Mouse (Mus musculus): ENCODE measurements around the gene Rnf19b.

Gene Rnf19b

DNA sequence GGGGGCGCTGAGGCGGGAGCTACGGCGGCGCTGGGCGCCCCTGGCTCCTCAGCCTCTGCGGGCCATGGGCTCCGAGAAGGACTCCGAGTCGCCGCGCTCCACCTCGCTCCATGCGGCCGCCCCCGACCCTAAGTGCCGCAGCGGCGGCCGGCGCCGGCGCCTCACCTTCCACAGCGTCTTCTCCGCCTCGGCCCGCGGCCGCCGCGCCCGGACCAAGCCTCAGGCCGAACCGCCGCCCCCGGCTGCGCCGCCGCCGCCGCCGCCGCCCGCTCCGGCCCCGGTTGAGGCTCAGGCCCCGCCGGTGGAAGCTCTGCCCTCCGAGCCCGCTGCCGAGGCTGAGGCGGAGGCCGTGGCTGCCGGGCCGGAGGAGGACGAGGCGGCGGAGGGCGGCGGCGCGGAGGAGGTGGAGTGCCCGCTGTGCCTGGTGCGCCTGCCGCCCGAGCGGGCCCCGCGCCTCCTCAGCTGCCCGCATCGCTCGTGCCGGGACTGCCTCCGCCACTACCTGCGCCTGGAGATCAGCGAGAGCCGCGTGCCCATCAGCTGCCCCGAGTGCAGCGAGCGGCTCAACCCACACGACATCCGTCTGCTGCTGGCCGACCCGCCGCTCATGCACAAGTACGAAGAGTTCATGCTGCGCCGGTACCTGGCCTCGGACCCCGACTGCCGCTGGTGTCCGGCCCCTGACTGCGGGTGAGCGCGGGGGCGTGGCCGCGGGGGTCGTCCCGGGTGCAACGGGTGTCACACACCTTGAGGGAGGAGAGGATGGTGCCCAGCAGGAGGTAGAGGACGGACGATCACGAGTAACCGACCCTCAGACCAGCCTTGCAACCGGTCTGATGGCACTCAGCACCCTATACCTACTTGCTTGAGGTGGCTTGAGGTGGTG lies at the start of gene Rnf19b:
Gene Rnf19b (plus strand): TSS at position 65 of the 886 bp plus-strand sequence.
- DNase-seq (ENCODE audit: low spot score): peak; percentile 55

DNA sequence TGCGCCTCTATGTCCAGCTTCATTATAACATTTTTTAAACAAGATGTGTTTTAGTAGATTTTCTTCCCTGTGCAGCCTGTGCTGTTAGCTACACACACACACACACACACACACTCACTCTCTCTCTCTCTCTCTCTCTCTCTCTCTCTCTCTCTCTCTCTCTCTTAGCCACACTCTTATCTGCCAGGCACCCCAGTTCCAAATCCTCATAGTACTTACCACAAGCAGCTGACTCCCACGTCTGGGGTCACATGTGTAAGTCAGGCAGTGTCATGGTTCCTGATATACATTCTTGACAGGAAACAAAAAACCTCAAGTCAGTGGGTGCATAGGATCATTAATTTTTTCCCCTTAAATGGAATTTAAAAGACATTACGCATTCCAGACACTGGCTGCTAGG lies 49.4 kb upstream of the Rnf19b start:
- no peak for DNase-seq (ENCODE audit: low spot score)

DNA sequence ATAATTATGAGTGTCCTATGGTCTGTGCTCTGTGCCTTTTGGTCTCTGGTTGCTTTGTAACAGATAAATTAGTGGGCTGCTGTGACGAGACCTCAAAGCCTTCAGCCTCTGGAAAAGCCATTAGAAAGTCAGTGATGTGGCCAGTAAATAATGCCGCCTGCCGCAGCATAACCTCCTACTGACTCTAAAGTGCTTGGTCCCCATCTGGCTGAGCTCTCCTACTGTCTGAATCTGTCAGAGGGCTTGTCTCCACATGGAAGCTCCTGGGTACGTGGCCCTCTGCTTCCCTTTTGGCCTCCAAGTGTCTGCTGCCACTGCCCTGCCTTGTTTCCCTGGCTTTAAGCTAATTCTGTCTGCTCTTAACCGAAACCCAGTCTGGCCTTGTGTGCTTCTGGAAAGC lies 48.5 kb upstream of the Rnf19b start:
- no peak for DNase-seq (ENCODE audit: low spot score)

DNA sequence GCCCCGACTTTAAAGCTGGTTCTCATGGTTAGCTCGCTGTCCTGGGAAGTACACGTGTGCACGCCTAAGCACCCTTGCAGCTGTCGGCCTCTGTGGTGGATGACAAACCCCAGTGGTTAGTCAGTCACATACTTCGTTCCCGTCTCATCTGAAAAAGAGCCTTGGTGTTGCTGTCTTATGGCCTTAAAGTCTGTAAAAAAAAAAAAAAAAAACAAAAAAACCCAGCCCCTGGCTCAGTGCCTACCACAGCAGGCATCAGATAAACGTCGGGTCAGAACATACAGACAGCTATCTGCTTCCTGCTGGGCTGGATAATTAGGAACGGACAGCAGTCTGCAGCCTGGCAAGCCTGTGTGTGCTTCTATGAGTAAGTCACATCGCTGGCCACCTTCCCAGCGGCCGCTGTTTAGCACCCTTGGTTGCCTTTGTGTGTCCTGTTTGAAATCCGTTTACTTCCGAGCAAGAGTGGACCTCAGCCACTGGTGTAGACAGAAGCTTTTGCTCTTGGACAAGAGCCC lies 46.4 kb upstream of the Rnf19b start:
- peak; percentile 43 for DNase-seq (ENCODE audit: low spot score)

DNA sequence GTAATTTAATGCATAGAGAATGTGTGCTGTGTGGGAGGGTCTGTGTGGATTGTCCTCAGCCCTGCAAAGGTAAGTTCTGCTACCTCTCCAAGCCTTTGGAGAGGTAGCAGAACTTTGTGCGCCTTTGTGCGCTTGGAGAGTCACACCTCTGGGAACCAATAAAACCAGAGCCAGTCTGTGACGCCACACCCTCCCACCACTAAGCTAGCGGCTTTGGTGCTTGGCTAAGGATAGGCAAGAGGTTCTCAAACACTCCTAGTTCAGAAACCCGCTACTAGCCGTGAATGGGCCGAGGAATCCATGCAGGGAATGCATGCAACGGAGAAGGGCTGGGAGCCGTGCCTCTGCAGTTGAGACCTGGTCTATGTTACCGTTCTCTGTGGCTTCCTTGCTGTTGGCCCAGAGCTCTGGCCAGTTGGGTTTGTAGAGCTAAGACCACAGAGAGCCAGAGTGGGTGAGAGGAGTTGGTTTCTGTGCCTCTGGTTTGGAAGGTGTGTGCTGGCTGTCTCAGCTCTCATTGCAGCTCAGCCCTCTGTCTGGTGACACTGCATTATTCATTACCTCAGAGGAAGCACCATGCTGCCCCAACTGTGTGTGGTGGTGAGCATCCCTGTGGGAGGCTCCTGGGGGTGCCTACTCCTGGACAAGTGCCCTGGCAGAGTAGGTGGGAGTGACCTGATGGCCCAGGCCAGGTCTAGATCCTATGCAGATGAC lies 44.8 kb upstream of the Rnf19b start:
- no peak for DNase-seq (ENCODE audit: low spot score)

DNA sequence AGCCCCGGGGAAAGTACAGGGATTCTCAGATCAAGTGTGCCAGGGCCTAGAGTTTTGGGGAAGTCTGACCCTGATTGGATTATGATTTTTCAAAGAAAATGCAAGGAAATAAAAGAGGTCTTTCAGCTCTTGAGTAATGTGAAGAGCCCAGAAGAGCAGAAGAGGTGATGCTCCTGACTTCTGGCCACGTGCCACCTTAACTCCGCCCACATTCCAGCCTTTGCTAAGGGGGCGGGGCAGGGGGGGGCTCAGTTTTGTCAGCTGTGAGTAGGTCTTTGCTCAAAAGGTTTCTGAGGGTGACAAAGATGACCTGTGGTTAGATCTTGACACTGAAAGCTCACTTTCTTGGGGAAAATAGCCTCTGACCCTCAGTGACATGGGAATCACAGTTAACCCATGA lies 41.7 kb upstream of the Rnf19b start:
- no peak for DNase-seq (ENCODE audit: low spot score)

DNA sequence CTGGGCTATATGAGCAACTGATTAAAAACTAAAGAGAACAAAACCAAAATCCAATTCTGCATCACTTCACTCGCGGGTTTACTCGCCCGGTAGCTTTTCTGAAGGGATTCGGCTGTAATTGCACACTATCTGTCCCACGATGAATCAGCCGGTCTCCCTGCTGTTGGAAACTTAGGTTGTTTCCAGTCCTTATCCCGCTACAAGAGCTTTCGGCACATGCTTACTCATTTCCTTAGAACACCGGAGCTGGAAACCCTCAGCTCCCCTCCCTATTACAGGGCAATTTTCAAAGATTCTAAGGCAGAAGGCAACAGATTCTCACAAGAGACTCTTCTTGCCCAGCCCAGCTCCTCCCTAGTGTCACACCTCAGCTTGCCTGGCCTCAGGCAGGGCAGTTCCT lies 40.9 kb upstream of the Rnf19b start:
- DNase-seq (ENCODE audit: low spot score): no peak

DNA sequence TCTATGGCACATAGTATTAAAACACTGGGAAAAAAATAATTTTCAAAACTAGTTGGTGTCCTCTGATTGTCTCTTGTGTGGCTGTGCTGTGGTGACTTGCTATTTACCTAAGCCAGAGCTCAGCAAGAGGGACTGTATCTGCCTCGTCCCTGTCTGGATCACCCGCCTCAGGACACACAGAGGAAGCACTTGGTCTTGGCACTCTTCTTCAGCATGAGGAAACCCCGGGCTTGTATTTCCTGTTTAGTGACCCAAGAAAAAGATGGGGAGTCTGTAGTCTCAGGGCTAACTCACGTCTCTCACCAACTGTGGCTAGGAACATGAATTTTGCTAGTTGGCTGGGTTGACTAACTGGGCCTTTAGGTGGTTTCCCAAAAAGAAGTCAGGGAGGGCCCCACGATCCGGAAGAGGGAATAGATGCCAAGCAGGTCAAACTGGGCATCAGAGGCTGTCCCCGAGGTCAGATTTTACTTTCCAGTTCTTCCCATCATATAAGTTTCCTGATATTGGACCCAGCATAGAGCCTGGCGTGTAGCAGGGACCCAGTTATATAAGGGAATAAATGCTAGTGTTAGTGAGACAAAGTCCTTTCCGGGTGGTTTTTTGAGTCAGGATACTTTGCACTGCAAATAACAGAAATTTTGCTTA lies 39.2 kb upstream of the Rnf19b start:
- DNase-seq (ENCODE audit: low spot score): no peak

DNA sequence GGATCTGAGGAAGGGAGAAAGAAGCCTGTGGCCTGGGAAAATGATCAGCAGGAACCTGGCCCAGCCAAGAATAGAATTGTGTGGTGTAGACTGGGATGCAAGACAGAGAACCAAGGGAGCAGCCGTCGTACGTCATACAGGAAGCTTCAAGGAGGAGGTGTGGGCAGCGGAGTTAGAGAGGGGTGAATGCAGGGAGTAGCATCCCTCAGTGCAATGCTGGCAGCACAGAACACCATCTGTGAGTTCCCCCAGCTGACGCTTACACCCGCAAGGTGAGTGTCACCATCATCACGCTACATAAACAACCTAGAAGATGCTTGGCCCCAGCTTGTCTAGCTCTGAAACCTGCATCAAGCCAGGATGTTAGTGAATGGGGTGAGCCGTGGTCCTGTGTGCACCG lies 38.3 kb upstream of the Rnf19b start:
- DNase-seq (ENCODE audit: low spot score): no peak

DNA sequence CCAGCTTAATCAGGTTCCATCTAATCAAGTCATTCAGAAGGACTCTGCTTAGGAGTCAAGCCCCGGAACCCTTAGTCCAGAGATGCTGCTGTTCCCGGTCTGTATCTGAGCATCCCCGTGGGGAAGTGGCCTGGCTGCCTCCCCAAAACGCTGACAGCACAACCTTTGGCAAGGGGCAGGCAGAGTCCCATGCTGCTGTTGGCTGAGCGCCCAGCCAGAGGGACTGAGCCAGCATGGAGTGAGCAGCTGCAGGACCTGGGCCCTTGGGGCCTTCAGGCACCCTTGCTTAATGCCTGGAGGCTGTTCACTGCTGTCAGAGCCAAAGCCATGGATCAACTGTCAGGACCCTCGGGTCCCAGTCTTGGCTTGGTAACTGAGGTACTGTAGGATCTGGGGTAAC lies 37.6 kb upstream of the Rnf19b start:
- peak; percentile 81 for DNase-seq (ENCODE audit: low spot score)

DNA sequence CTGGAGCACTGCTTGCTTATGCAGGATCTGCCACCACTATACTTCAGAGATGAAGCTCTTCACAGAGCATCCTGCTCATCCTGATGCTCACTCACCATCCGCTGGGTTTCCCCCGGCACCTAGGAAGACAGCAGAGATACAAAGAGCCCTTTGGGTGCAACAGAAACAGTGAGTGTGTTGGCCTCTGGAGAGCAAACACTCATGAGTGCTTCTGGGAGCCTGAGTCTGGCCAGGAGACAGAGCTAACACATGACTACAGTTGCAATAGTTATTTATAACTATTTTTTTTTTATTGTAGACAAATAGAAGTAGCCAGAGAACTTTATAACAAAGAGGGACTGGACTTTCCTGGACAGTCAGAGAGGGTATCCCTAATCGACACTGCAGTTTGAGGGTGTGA lies 36.6 kb upstream of the Rnf19b start:
- DNase-seq (ENCODE audit: low spot score): no peak

DNA sequence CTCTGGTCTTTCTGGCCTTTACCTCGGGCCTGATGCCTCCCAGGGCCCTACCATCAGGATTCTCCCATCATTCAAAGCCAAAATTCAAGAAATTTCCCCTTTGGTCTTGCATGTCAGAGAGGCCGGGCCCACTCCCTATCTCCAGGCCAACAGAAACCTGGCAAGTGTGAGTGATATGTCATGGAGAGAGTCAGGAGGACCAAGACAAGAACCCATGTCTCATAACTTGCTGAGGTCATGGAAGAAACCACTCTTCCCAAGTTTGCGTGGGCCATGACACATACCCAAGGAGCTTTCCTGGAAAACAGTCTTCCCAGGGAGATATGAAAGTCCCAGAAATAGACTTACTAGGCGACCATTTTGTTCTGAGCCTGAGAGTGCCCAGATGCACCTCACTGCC lies 36.2 kb upstream of the Rnf19b start:
- no peak for DNase-seq (ENCODE audit: low spot score)

DNA sequence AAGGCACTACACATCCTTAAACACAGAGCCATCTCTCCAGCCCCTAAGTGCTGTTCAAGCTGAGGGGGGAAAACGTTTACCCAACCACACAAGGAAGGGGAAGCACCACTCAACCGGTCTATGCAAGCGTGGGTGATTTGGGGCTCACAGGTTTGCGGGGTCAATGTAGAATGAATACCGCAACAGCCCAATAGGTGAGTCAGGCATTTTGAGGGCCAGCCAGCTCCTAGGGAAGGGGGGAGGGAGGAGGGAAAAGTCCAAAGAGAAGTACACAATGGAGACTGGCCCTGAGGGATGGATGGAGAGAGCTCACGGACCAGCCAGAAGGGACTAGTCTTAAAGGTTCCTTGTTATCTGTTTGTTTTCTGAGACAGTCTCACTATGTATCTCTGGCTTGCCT lies 34.2 kb upstream of the Rnf19b start:
- DNase-seq (ENCODE audit: low spot score): no peak

DNA sequence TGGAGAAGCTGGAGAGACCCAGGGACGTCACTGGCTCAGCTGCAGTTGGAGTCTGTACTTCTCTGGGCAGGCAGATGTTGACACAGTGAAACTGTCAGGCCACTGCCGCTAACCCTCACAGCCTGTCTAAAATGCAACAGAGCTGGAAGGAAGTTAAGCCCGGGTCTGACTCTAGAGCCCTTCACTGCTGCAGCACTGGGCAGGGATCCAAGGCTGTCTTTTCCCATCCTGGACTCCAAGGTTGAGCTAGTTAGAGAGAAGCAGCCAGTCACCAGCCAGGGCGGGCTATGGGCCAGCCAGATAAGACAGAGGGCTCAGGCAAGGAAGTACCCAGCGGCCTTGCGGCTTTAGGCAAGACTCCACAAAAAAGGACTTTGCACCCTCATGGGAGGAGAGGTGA lies 33.3 kb upstream of the Rnf19b start:
- DNase-seq (ENCODE audit: low spot score): peak; percentile 89

DNA sequence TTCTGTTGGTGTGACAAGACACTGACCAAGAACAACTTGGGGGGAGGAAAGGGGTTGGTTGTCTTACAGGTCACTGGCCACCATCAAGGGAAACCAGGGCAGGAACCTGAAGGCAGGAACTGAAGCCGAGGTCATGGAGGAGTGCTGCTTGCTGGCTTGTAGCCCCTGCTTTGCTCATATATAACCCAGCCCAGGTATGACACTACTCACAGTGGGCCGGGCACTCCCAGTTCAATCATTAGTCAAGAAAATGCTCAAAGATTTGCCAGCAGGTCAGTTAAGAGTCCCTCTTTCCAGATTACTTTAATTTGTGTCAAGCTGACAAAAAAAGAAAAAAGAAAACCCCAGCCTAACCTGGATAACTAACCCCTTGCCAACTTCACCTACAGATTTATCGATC lies 32.4 kb upstream of the Rnf19b start:
- no peak for DNase-seq (ENCODE audit: low spot score)

DNA sequence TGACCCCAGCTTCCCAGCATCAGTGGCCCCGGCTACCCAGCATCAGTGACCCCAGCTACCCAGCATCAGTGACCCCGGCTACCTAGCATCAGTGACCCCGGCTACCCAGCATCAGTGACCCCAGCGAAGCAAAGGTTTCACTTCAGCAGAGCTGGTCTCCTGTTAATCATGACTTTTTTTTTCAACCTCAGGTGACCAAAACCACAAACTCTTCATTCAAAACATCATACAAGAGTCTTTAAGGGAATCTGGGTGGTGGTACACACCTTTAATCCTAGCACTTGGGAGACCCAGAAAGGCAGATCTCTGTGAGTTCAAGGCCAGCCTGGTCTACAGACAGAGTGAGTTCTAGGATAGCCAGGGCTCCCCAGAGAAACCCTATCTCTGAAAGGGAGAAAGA lies 27.3 kb upstream of the Rnf19b start:
- no peak for DNase-seq (ENCODE audit: low spot score)

DNA sequence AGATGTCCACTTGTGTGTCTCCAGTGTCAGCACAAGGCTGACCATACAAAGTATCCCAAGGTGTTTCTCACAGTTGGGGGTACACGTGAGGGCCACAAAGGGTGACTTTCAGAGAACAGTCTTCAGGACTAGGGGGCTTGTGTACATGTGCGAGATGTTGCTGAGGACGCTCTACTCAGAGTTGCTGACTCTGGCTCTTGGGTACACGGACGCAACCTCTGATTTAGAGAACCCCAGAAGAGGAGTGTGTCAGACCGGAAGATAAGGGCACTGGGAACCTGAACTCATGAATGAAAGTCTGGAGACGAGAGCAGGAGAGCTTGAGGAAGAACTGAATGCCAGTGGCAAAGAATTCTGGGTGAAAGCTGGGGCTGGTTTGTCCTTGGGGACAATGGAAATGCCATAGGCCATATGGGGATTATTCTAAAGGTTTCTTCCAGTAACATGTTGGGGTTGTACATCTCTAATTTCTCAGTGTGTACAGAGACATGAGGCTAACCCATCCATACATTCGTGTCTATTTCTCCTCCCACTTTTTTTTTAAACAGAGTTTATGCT lies 26.6 kb upstream of the Rnf19b start:
- no peak for DNase-seq (ENCODE audit: low spot score)

DNA sequence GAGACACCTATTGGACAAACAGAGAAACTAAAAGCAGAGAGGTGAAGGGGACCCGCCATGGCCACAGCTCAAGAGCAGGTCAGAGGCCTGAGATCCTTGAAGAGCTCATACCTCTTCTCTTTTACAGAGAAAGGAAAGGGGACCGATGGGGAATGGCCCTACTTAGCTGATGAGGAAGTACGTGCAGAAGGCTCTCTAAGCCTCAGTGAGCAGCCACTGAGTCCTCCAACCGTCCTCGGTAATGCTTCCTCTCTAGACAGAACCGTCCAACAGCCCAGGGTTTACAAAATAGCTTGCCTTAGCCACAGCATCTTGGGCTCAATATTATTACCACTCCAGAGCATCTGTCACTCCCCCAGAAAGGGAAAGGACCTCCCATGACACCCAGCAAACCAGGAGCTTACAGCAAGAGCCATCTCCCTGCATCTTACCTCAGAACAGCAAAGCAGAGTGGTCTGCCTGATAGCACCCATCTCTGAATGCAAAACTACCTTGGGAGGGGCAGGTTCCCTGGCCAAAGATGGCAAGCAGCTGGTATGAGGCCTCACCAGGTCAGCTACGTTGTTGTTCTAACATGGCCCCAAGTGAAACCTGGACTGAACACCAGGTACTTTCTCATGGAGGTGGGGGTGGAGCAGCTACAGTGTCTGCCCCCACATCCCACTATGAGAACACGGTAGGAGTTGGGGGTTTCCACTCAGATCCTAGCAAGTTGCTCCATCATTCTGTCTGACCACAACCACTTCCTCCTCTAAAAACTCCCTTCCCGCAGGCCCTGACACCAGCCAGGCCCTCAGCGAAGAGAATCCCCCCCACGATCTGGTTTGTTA lies 25.7 kb upstream of the Rnf19b start:
- DNase-seq (ENCODE audit: low spot score): no peak

DNA sequence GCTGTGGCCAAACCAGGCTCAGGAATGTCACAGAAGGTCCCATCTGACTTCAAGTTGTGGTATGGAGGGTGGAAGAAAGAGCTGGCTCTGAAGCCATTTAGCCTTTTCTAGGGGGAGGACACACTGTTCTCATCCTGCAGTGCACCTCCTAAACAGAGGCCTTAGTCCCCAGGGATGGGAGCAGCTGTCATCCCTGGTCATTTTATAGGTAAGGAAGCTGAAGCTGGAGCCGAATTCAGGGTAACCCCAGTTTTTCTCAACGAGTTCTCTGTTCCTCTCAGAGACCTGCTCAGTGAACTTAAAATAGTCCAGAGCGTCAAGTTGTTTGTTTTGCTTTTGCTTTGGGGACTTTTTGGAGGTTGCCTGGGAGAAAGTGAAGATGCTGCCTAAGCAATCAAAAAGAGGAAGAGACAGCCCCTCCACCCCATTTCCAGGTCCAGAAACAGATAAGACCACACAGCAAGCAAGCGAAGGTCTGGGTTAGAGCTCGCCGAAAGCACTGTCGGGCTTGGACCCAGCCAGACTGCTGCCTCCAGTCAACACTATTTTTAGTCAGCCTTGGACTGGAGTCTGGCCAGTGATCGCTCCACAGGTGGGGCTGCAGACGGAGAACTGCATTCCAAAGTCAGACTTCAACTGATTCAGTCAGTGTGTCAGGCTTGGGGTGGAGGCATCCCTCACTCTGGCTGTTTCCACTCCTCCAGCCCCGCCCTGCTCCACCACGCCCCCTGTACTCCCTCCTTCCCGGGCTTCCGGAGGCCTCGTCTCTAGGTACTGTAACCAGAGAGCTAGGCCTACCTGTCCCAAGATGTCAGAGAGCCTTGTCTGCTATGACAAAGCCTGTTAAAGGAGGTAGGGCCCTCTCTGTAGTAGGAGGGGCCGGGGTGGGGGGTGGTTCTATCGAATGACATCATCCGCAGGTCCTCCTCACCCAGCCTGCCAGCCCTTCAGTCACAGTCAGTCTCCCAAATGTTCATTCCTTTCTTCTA lies 24.8 kb upstream of the Rnf19b start:
- DNase-seq (ENCODE audit: low spot score): peak; percentile 68

DNA sequence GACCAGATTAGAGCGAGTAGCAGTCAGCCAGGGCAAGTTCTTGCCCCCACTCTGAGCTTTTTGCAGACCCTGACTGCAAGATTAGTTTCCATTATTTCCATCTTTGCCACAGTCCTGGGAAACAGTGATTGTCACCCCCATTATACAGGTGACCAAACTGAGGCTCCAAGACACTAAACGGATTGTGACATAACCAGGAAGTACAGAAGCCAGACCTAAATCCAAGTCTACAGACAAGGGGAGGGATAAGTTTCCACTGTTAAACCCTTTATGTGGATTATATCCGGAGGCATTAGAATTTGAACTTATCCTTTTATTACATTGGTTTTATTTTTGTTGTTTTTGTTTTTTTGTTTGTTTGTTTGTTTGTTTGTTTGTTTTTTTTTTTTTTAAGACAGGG lies 23.8 kb upstream of the Rnf19b start:
- no peak for DNase-seq (ENCODE audit: low spot score)

All from ovary, postnatal 36 days (tissue).